Mouse (Mus musculus) embryo, embryonic 11.5 days (tissue): ENCODE measurements at regions not wholly inside any gene's neighbourhood (a gene's known extent, or its start where the extent isn't known, plus 50 kb on each side); places are given as distances from the start of the nearest gene placed in this dataset.

Experiments
- DNase-seq: peaks from one replicate; pipeline ENCODE4 v3.0.0-alpha.2; 2012; ENCODE audit warnings: low read depth, low spot score

GRCm38 (mm10) chr14:58687814-58688213 is 454.9 kb downstream of the 1700129C05Rik start:
- no peak for DNase-seq

- no peak for DNase-seq
These were observed 463.9 kb downstream of the 1700129C05Rik start for GRCm38 (mm10) chr14:58678781-58679180.

- no peak for DNase-seq
These were observed 464.5 kb downstream of the 1700129C05Rik start for GRCm38 (mm10) chr14:58678126-58678656.

GRCm38 (mm10) chr14:58675146-58675545 is 467.5 kb downstream of the 1700129C05Rik start:
- DNase-seq, result no peak

- no peak for DNase-seq
These were observed 478.7 kb downstream of the 1700129C05Rik start for GRCm38 (mm10) chr14:58663946-58664345.

GRCm38 (mm10) chr14:58662601-58663000 is 480.1 kb downstream of the 1700129C05Rik start:
- no peak for DNase-seq

- DNase-seq, result no peak
These were observed 481.3 kb downstream of the 1700129C05Rik start for GRCm38 (mm10) chr14:58661416-58661815.

GRCm38 (mm10) chr14:58657263-58657662 is 485.4 kb downstream of the 1700129C05Rik start:
- no peak for DNase-seq

GRCm38 (mm10) chr14:58656935-58657238 is 485.8 kb downstream of the 1700129C05Rik start:
- no peak for DNase-seq

- DNase-seq, result no peak
These were observed 486.3 kb downstream of the 1700129C05Rik start for GRCm38 (mm10) chr14:58656212-58656934.

- DNase-seq, result no peak
These were observed 489.7 kb downstream of the 1700129C05Rik start for GRCm38 (mm10) chr14:58653026-58653425.

GRCm38 (mm10) chr14:58652004-58652403 is 490.7 kb downstream of the 1700129C05Rik start:
- DNase-seq, result no peak

GRCm38 (mm10) chr14:58651210-58651609 is 491.5 kb downstream of the 1700129C05Rik start:
- no peak for DNase-seq

- DNase-seq, result no peak
These were observed 504.4 kb downstream of the 1700129C05Rik start for GRCm38 (mm10) chr14:58638337-58638696.

- DNase-seq, result no peak
These were observed 505.0 kb downstream of the 1700129C05Rik start for GRCm38 (mm10) chr14:58637405-58638336.

GRCm38 (mm10) chr14:58631221-58631620 is 511.5 kb downstream of the 1700129C05Rik start:
- no peak for DNase-seq

- no peak for DNase-seq
These were observed 514.4 kb downstream of the 1700129C05Rik start for GRCm38 (mm10) chr14:58628266-58628665.

GRCm38 (mm10) chr14:58626506-58627256 is 516.0 kb downstream of the 1700129C05Rik start:
- DNase-seq, result no peak

- DNase-seq, result no peak
These were observed 522.5 kb downstream of the 1700129C05Rik start for GRCm38 (mm10) chr14:58620186-58620585.

GRCm38 (mm10) chr14:58617656-58618055 is 525.0 kb downstream of the 1700129C05Rik start:
- DNase-seq, result no peak

- no peak for DNase-seq
These were observed 534.5 kb downstream of the 1700129C05Rik start for GRCm38 (mm10) chr14:58608216-58608615.

- no peak for DNase-seq
These were observed 535.0 kb downstream of the 1700129C05Rik start for GRCm38 (mm10) chr14:58607734-58608133.
